Mouse (Mus musculus) neural tube, embryonic 11.5 days (tissue): Measurements from ENCODE around the gene Dhrs1. TPM values are rescaled to one million over a fixed set of nuclear protein-coding genes. Genes with fewer than 3 reads are reported as not detected.

ENCODE experiments used
- polyA plus RNA-seq: library from polyadenylated mRNA; unstranded; fragments of >200 nt; fragmentation: Nextera tagmentation; extraction: Ambion mirVana; gene quantifications from 2 replicates; pipeline ENCODE4 v1.2.1, GENCODE M21; 2014

Dhrs1 gene
- polyA plus RNA-seq, 1 experiment from 2014 or later, result 76.8 TPM

Other genes with a start within 250 kb of the Dhrs1 start
- 0.99 and 1.7 TPM in 2 replicates for gene Cpne6, start 235.2 kb downstream of the Dhrs1 start, polyA plus RNA-seq
- gene Nrl, start 220.7 kb downstream of the Dhrs1 start, polyA plus RNA-seq, result not detected in 2 replicates
- 14.5 and 14.7 TPM in 2 replicates for gene Pck2, start 205.4 kb downstream of the Dhrs1 start, polyA plus RNA-seq
- 84.4 and 85.1 TPM in 2 replicates for gene Dcaf11, start 185.7 kb downstream of the Dhrs1 start, polyA plus RNA-seq
- 0.80 TPM in 1 of 2 replicates, not detected in the other for gene A730061H03Rik, start 185.3 kb downstream of the Dhrs1 start, polyA plus RNA-seq
- 4.7 and 6.8 TPM in 2 replicates for gene Fitm1, start 170.1 kb downstream of the Dhrs1 start, polyA plus RNA-seq
- 112 and 123 TPM in 2 replicates for gene Psme1, start 167.6 kb downstream of the Dhrs1 start, polyA plus RNA-seq
- 6.0 and 7.6 TPM in 2 replicates for gene Emc9, start 160.4 kb downstream of the Dhrs1 start, polyA plus RNA-seq
- 188 and 218 TPM in 2 replicates for gene Psme2, start 154.6 kb downstream of the Dhrs1 start, polyA plus RNA-seq
- 10.2 and 13.0 TPM in 2 replicates for gene Rnf31, start 154.0 kb downstream of the Dhrs1 start, polyA plus RNA-seq
- 5.7 and 5.9 TPM in 2 replicates for gene Irf9, start 142.1 kb downstream of the Dhrs1 start, polyA plus RNA-seq
- gene Rec8, start 127.7 kb downstream of the Dhrs1 start, polyA plus RNA-seq, result 12.0 and 12.4 TPM in 2 replicates
- gene Ipo4, start 109.7 kb downstream of the Dhrs1 start, polyA plus RNA-seq, result 99.2 and 104 TPM in 2 replicates
- gene Gm49378, start 107.8 kb downstream of the Dhrs1 start, polyA plus RNA-seq, result 1.0 and 1.6 TPM in 2 replicates
- gene Tm9sf1, start 101.9 kb downstream of the Dhrs1 start, polyA plus RNA-seq, result 64.2 and 65.8 TPM in 2 replicates
- gene Tssk4, start 95.5 kb downstream of the Dhrs1 start, polyA plus RNA-seq, result 0.89 and 0.93 TPM in 2 replicates
- gene Mdp1, start 85.2 kb downstream of the Dhrs1 start, polyA plus RNA-seq, result 65.5 and 65.7 TPM in 2 replicates
- gene Gmpr2, start 73.7 kb downstream of the Dhrs1 start, polyA plus RNA-seq, result 53.1 and 66.7 TPM in 2 replicates
- gene Nedd8, start 73.6 kb downstream of the Dhrs1 start, polyA plus RNA-seq, result 573 and 583 TPM in 2 replicates
- gene Tinf2, start 63.9 kb downstream of the Dhrs1 start, polyA plus RNA-seq, result 50.7 and 61.2 TPM in 2 replicates
- 0.37 and 0.57 TPM in 2 replicates for gene Tgm1, start 31.8 kb downstream of the Dhrs1 start, polyA plus RNA-seq
- 26.5 and 29.3 TPM in 2 replicates for gene Rabggta, start 23.4 kb downstream of the Dhrs1 start, polyA plus RNA-seq
- gene Nop9, start within 50 bp of the Dhrs1 start, polyA plus RNA-seq, result 51.9 and 53.8 TPM in 2 replicates
- 0.32 TPM in 1 of 2 replicates, not detected in the other for gene Cideb, start 12.8 kb upstream of the Dhrs1 start, polyA plus RNA-seq
- gene Ltb4r2, start 15.7 kb upstream of the Dhrs1 start, polyA plus RNA-seq, result 0.20 and 0.52 TPM in 2 replicates
- 0.18 and 0.27 TPM in 2 replicates for gene Ltb4r1, start 20.3 kb upstream of the Dhrs1 start, polyA plus RNA-seq
- 8.9 and 9.0 TPM in 2 replicates for gene Adcy4, start 38.4 kb upstream of the Dhrs1 start, polyA plus RNA-seq
- 14.2 and 16.6 TPM in 2 replicates for gene Ripk3, start 43.2 kb upstream of the Dhrs1 start, polyA plus RNA-seq
- 25.9 and 33.7 TPM in 2 replicates for gene Nfatc4, start 77.5 kb upstream of the Dhrs1 start, polyA plus RNA-seq
- gene Nynrin, start 108.3 kb upstream of the Dhrs1 start, polyA plus RNA-seq, result 15.1 and 16.0 TPM in 2 replicates
- gene Cbln3, start 138.7 kb upstream of the Dhrs1 start, polyA plus RNA-seq, result 0.13 and 0.22 TPM in 2 replicates
- gene Khnyn, start 139.3 kb upstream of the Dhrs1 start, polyA plus RNA-seq, result 11.8 and 13.0 TPM in 2 replicates
- gene Sdr39u1, start 154.6 kb upstream of the Dhrs1 start, polyA plus RNA-seq, result 45.7 and 52.6 TPM in 2 replicates
- not detected in 2 replicates for gene Cma1, start 199.0 kb upstream of the Dhrs1 start, polyA plus RNA-seq
- gene Cma2, start 205.3 kb upstream of the Dhrs1 start, polyA plus RNA-seq, result not detected in 2 replicates